Mouse (Mus musculus): ENCODE data around the gene Lgals4. TPM values are rescaled to one million over a fixed set of nuclear protein-coding genes. Genes with fewer than 3 reads are reported as not detected.

Lgals4 gene
- total RNA-seq (2021) = 10 to 100 TPM; 25.9 to 55.7 TPM
- long read RNA-seq, experiment 1, partial matches to known transcripts = 9 of 30 reads
- long read RNA-seq, experiment 1, other reads (novel, unspliced or antisense) = 19 of 30 reads
- long read RNA-seq, experiment 2, partial matches to known transcripts = 3 of 18 reads
- long read RNA-seq, experiment 2, other reads (novel, unspliced or antisense) = 13 of 18 reads

DNA sequence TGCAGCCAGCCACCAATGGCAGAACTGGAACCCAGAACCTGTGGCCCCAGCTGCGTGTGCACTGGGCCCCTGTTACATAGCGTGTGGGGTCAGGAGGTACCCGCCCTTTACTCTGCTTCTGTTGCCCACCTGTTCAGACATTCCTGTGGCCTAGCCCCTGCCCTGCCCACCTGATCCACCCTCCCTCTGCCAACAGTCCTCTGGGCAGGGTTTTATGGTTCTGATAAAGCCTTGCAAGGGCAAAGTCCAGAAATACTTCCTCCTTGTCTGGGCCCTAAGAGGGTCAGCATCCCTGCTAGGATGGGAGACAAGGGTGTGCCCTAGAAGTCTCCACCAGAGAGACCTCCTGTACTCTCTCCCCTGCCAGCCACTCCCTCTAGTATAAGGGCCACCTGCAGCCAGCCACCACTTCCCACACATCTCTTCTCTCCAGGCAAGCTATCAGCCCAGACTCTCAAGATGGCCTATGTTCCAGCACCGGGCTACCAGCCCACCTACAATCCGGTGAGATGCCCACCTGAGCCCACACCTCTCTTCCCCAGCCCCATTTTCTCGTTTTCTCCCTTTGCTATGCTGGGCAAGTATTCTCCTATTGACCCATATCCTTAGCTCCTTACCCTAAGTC is at the start of gene Lgals4:
Lgals4 (plus strand) TSS at position 132 of the 625 bp plus-strand sequence.
- no peak for DNase-seq

DNA sequence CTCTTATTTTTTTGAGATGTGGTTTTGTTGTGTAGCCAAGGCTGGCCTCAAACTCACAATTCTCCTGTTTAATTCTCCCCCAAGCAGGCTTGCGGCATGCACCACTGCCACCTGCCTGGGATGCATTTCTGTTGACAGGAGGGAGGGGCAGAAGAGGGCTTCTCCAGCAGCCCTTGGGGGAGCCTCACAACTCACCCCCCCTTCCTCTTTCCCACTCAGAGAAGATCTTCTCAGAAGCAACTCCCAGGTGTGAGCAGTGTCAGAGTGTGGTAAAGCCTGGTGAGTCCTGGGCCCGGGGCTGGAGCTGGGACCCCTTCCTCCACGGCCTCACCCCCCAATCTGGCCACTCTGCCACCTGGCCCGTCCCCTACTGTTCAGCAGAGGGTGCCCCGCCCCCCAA is 48.5 kb upstream of the Lgals4 start:
- DNase-seq = no peak

DNA sequence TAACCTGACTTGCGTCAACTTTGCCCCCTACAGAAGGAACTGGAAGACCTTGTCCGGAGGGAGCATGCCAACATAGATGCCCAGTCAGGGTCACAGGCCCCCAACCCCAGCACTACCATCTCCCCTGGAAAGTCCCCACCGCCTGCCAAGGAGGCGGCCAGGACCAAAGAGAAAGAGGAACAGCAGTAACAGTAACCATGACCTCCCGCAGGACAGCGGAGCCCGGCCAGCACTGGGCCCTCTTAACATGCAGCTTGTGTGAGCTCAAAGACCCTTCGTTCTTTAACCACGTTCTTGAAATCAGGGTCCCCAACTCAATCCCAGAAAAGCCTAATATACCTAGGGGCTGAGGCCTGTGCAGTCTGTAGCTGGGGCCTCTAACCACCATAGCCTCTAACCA is 45.8 kb upstream of the Lgals4 start:
- DNase-seq = no peak

DNA sequence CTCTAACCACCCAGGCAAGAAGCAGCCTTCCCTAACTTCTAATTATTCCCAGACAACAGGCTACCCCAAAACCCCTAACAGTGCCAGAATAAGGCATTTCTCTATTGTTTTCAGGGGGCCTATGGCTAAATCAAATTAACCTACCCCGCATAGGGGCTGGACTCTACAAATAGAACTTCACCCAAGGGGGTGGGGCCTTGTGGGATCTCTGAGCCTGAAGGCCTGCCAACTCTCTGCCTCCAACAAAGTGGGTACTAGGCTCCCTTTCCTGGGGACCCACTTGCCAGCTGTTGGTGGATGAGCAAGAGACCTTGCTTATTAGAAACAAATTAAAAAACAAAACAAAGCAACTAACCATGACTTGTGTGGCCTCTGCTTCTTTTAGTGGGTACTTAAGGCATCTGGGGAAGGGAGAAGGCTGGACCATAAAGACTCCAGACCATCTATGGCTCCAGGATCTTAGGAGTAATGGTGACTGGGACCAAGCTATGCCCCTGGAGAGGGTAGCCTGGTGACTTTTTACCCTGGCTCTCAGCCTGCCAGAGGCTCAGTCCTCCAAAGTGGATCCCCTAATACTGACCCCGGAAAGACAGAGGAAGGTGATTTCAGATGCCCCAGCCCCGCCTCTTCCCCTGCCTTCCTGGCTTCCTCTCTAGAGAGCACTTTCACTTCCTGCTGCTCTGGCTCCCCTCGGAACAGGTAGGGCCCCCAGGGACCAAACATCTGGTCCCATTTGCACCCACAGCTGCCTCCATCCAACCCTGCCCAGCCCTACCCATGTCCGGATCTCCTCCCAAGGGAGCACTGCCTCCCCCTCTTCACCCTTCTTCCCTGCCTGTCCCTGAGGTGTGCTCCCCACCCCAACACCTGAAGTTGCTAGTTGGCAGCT is 45.1 kb upstream of the Lgals4 start, which contains the start of gene Rinl:
Rinl (plus strand) TSS at position 663 of the 889 bp plus-strand sequence.
- DNase-seq = no peak

DNA sequence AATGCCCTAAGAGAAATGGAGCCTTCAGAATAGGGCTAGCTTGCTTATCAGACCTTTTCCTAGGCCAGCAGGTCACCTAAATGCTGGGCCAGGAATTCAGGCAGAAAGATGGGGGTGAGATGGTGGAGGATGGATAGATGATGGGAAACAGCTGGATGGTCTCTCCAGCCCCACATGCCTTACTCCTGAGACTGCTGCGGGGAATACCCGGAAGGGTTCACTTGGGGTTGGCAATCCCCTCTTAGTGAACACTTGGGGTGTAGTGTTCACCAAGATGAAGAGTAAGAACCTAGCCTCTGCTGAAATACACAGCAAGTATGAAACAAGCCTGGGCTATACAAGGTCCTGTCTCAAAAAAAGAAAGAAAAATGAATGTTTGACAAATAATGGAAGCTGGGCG is 44.4 kb upstream of the Lgals4 start:
- no peak for DNase-seq

- no peak for DNase-seq
Measured at GRCm38 (mm10) chr7:28790066-28790806, 43.4 kb upstream of the Lgals4 start.

- DNase-seq = no peak
Measured at GRCm38 (mm10) chr7:28791706-28792105, 41.9 kb upstream of the Lgals4 start.

GRCm38 (mm10) chr7:28792391-28793185 is 41.1 kb upstream of the Lgals4 start:
- DNase-seq = no peak

GRCm38 (mm10) chr7:28793834-28794233 is 39.8 kb upstream of the Lgals4 start:
- no peak for DNase-seq

GRCm38 (mm10) chr7:28794496-28794895 is 39.2 kb upstream of the Lgals4 start:
- no peak for DNase-seq

DNA sequence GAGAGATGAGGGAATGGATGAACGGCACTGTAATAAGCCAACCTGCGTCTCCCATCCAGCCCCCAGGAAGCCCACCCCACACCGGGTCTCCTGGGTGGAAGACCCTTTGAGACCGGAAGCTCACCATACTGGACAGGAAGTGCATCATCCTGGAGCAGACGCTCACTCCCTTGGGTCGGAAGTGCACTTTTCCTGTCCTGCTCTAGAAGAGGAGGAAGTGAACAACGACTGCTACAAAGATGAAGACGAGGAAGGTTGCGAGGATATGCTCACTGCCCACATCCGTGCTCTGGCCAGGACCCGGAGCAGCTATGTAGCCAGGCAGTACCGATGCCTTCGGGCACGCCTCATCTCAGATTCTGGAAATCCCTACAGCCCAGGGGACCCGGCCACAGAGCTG is 37.8 kb upstream of the Lgals4 start:
- DNase-seq = no peak

DNA sequence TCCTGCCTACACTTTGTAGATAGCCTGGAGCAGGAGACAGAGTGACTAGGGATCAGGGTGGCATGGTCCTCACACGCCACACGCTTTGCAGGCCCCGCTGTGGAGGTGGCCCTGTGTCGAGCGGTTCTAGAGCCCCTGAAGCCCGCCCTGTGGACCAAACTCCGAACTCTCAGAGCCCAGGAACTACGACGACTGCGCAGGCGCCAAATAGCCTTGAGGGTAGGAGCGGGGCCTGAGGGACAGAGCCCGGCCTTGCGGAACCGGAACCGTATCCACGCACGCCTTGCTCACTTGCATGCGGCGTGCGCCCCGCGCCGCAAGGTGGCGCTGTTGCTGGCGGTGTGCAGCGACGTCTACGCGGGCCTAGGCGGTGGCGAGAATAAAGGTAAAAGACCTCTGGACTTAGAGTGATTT is 37.1 kb upstream of the Lgals4 start:
- peak; percentile 92 for DNase-seq

GRCm38 (mm10) chr7:28799994-28800393 is 33.7 kb upstream of the Lgals4 start:
- no peak for DNase-seq

DNA sequence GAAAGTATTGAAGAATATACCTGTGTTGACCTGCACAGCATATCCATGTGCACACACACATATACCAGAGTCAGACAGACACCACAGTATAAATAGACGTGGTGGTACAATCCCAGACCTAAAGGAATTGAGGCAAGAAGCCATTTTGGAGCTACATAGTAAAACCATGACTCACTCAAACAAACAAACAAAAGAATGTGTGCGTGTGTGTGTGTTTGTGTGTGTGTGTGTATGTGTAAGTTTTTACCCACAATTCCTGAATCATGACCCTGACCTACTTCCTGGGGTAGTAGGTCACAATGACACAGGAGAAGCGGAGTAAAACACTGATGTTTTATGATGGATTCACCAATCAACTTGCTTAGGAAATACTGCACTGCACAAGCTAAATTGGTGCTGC is 32.2 kb upstream of the Lgals4 start:
- no peak for DNase-seq

DNA sequence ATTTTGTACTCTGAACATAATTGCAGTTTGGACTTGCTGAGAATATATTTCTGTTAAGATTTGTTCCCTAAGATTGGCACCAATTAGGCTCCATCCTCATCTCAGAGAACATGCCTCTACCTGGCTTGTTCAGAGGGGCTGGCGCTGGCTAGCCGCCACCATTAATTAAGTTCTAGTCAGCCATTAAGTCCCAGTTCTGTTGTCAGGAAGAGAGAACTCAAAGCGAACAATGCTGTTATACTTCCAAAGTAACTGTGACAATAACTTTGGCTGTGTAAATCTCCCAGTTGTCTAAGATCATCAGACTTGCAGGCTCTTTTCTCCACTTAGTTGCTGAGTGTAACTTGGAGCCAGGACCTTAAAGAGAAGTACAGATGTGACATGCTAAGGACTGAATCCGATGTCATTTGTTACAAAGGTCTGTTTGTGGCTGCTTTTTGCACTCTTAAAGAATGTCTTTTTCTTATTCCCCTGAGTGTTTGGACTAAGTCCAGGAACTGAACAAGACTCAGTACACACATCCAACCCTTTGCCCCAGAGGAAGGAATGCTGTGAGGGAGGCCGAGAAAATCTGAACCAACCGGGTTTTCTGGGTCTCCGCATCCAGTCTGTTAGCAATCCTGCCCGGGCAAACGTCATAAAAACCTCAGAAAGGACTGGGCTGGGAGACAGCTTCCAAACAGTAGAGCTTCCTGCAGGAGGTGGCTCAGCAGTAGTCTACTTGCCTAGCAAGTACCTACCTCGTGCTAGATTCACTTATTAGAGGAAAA is 31.6 kb upstream of the Lgals4 start:
- no peak for DNase-seq

DNA sequence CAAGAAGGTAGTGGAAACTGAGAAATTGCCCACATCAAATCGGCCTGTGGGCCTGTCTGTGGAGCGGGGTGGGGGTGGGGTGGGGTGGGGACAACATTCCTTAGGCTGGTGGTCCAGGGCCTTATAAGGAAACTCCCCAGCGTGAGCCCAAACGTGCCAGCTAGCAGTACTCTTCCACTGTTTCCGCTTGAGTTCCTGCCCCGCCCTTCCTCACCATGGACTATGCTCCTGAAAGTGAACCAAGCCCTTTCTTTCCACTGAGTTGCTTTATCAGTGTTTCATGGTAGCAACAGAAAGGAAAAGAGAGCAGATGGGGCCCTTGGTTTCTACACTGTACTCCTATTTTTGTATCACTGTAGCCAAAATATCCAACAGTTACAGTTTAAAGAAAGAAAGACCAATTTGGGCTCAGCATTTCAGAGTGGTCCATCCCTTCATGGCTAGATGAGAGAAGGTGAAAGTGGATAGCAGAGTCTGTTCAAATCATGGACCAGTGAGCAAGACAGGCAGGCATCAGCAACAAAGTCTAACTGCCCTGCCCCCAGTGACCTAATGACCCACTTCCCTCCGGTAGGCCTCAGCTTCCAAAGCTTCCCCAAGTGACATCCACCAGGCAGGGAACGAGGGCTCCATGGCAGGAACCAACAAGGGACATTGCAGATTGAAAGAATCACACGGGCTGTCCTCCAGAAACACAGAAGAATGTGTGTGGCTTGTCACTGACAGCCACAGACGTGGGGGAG is 30.6 kb upstream of the Lgals4 start:
- DNase-seq = no peak

- DNase-seq = no peak
Measured at GRCm38 (mm10) chr7:28803756-28804155, 29.9 kb upstream of the Lgals4 start.

GRCm38 (mm10) chr7:28806869-28807268 is 26.8 kb upstream of the Lgals4 start:
- no peak for DNase-seq

DNA sequence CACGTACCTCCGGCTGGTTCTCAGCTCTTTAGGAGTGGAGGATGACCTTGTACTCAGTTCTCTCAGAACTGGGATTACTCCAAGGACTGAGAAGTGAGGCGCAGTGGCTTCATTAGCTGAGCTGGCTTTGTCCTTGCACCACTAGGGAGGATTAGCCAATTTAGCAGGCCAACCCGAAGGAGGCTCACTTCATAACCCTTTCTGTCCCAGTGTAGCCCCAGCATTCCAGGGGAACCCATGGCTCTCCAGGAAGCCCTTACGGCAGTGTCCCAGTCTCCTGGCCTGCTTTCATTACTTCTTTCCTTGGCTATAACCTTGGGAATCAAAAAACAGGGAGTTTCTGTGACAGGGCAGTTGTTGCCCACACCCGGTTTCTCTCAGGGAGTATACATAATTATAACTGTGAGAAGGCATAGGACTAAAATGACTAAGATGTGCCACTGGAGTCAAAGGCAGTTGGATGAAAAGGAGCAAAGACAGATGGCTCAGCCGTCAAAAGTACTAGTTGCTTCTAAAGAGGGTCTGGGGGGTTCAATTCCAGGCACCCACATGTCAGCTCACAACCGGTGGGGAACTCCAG is 25.9 kb upstream of the Lgals4 start:
- peak; percentile 76 for DNase-seq

All from adrenal gland, postnatal 10 days (tissue).